Mouse (Mus musculus) intestine, embryonic 14.5 days (tissue): ENCODE data around the gene Sprr3. TPM values are rescaled to one million over a fixed set of nuclear protein-coding genes. Genes with fewer than 3 reads are reported as not detected.

Source experiments
- polyA plus RNA-seq: library from polyadenylated mRNA; unstranded; fragments of >200 nt; fragmentation: Nextera tagmentation; extraction: Ambion mirVana; gene quantifications from 2 replicates; pipeline ENCODE4 v1.2.1, GENCODE M21; 2014

Gene Sprr3
- polyA plus RNA-seq, 1 experiment from 2014 or later, result not detected

Other genes with a start within 250 kb of the Sprr3 start
- 0.66 and 0.74 TPM in 2 replicates for gene Sprr2a1, start 242.9 kb downstream of the Sprr3 start, polyA plus RNA-seq
- 30.5 and 45.1 TPM in 2 replicates for gene Sprr2a2, start 242.8 kb downstream of the Sprr3 start, polyA plus RNA-seq
- gene Sprr2a3, start 173.3 kb downstream of the Sprr3 start, polyA plus RNA-seq, result 3.8 and 6.4 TPM in 2 replicates
- gene Sprr2b, start 142.1 kb downstream of the Sprr3 start, polyA plus RNA-seq, result not detected in 2 replicates
- gene Sprr2d, start 119.6 kb downstream of the Sprr3 start, polyA plus RNA-seq, result not detected in 2 replicates
- gene Sprr2e, start 106.6 kb downstream of the Sprr3 start, polyA plus RNA-seq, result not detected in 2 replicates
- gene Sprr2f, start 93.5 kb downstream of the Sprr3 start, polyA plus RNA-seq, result not detected in 2 replicates
- gene Sprr2h, start 73.0 kb downstream of the Sprr3 start, polyA plus RNA-seq, result not detected in 2 replicates
- gene Sprr2i, start 50.7 kb downstream of the Sprr3 start, polyA plus RNA-seq, result not detected in 2 replicates
- not detected in 2 replicates for gene Sprr2j-ps, start 40.6 kb downstream of the Sprr3 start, polyA plus RNA-seq
- 3.7 and 5.1 TPM in 2 replicates for gene Gm9774, start 29.3 kb downstream of the Sprr3 start, polyA plus RNA-seq
- gene Sprr2k, start 26.1 kb downstream of the Sprr3 start, polyA plus RNA-seq, result 0.30 and 0.31 TPM in 2 replicates
- not detected in 2 replicates for gene Sprr1b, start 19.9 kb downstream of the Sprr3 start, polyA plus RNA-seq
- 1.0 and 1.5 TPM in 2 replicates for gene Sprr1a, start 27.2 kb upstream of the Sprr3 start, polyA plus RNA-seq
- not detected in 2 replicates for gene Sprr4, start 41.8 kb upstream of the Sprr3 start, polyA plus RNA-seq
- gene 2310046K23Rik, start 75.8 kb upstream of the Sprr3 start, polyA plus RNA-seq, result not detected in 2 replicates
- gene Ivl, start 115.0 kb upstream of the Sprr3 start, polyA plus RNA-seq, result 0.27 TPM in 1 of 2 replicates, not detected in the other
- not detected in 2 replicates for gene Smcp, start 130.3 kb upstream of the Sprr3 start, polyA plus RNA-seq
- not detected in 2 replicates for gene 2210017I01Rik, start 148.8 kb upstream of the Sprr3 start, polyA plus RNA-seq
- not detected in 2 replicates for gene Lce6a, start 162.9 kb upstream of the Sprr3 start, polyA plus RNA-seq
- not detected in 2 replicates for gene Lce1a1, start 189.6 kb upstream of the Sprr3 start, polyA plus RNA-seq
- not detected in 2 replicates for gene Lce1b, start 198.2 kb upstream of the Sprr3 start, polyA plus RNA-seq
- not detected in 2 replicates for gene Lce1a2, start 211.6 kb upstream of the Sprr3 start, polyA plus RNA-seq
- gene Lce1c, start 220.5 kb upstream of the Sprr3 start, polyA plus RNA-seq, result not detected in 2 replicates
- not detected in 2 replicates for gene Lce1d, start 228.5 kb upstream of the Sprr3 start, polyA plus RNA-seq